Mouse (Mus musculus): ENCODE results near the gene Olfr1295.

The Olfr1295 gene

GRCm38 (mm10) chr2:111569581-111569980 lies at the start of gene Olfr1295:
Gene Olfr1295, minus strand, starts transcription at chr2:111569681.
- DNase-seq (ENCODE audit: low spot score): no peak

- no peak for DNase-seq (ENCODE audit: low spot score)
Observed at GRCm38 (mm10) chr2:111540191-111540590, 29.3 kb downstream of the Olfr1295 start, which contains the start of gene Olfr1294. Gene Olfr1294, minus strand, starts transcription at chr2:111540291.

GRCm38 (mm10) chr2:111524903-111525302 lies 44.6 kb downstream of the Olfr1295 start, which contains the start of gene Olfr1293-ps:
Gene Olfr1293-ps, plus strand, starts transcription at chr2:111525203.
- no peak for DNase-seq (ENCODE audit: low spot score)

- DNase-seq (ENCODE audit: low spot score): no peak
Observed at GRCm38 (mm10) chr2:111517451-111517850, 52.0 kb downstream of the Olfr1295 start.
